Mouse (Mus musculus): ENCODE data around the gene Rbms1. TPM values are rescaled to one million over a fixed set of nuclear protein-coding genes. Genes with fewer than 3 reads are reported as not detected.
A peak's percentile ranks its signal among the peaks of the same experiment; 100 is the strongest.

The Rbms1 gene
- polyA plus RNA-seq, 1 experiment from 2014 or later = 139 TPM

DNA sequence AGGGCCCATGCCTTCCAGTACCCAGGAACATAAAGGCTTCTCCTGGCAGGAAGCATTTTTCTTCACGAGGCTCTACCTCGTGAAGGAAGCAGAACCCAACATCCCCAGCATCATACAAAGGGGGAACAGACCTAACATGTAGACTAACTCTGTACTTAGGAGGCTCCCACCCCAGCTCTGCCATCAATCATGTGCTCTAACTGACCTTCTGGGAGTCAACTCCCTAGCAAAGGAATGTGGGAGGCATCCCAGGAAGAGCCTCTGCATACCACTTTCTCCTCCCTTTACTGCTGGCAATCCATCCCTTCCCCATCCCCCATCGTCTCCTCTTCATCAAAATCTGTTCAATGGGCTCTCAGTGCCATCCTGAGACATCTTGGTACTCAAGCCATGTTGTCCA lies 49.7 kb downstream of the Rbms1 start:
- Histone ChIP-seq H3K36me3 (no peaks in the 10 kb centered on the region), H3K9me3 (no peaks in the 10 kb centered on the region), H3K9ac (no peak overlapping the region), H3K27me3 (no peaks in the 10 kb centered on the region), H3K4me2 (no peak overlapping the region), H3K4me1 (peaks cover 53% of the 10 kb centered on the region), H3K4me3 (no peak overlapping the region), H3K27ac (no peak overlapping the region)
- WGBS = 56% methylated on average over 3 of the region's 3 CpGs
- no peak for ATAC-seq (ENCODE audit: borderline replicate concordance, extremely low read depth, low FRiP score, low TSS enrichment)

DNA sequence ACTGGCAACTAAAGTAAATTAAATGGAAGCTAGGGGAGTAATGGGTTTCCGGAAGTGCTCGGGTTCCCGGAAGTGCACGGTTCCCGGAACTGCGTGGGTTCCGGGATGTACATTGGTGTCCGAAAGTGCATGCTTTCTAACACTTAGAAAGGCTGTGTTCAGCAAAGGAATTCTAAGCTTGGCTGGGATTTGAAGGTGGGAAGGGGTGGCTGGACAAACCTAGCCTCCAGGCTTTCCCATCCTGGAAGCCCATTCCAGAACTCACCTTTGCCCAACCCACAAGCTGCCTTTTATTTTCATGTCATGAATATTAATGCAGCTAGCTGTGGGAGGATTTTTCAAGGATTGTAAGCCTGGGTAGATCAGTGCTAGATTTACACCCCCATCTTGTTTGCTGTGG lies 51.3 kb downstream of the Rbms1 start:
- no peak overlapping the region for H3K4me2 ChIP-seq
- 76% methylated on average over 8 of the region's 8 CpGs for WGBS
- no peak overlapping the region for H3K27ac ChIP-seq
- no peak for ATAC-seq (ENCODE audit: borderline replicate concordance, extremely low read depth, low FRiP score, low TSS enrichment)
- H3K9me3 ChIP-seq = no peaks in the 10 kb centered on the region
- no peaks in the 10 kb centered on the region for H3K27me3 ChIP-seq
- peaks cover 61% of the 10 kb centered on the region for H3K4me1 ChIP-seq
- no peak overlapping the region for H3K4me3 ChIP-seq
- no peak overlapping the region for H3K9ac ChIP-seq
- H3K36me3 ChIP-seq = no peaks in the 10 kb centered on the region

- H3K36me3 ChIP-seq = no peaks in the 10 kb centered on the region
- ATAC-seq (ENCODE audit: borderline replicate concordance, extremely low read depth, low FRiP score, low TSS enrichment) = no peak
- H3K4me1 ChIP-seq = peaks cover 61% of the 10 kb centered on the region
- H3K9me3 ChIP-seq = no peaks in the 10 kb centered on the region
- WGBS = 44% methylated on average over 6 of the region's 6 CpGs
- H3K27me3 ChIP-seq = no peaks in the 10 kb centered on the region
- no peak overlapping the region for H3K4me3 ChIP-seq
- H3K27ac ChIP-seq = no peak overlapping the region
- H3K9ac ChIP-seq = no peak overlapping the region
- no peak overlapping the region for H3K4me2 ChIP-seq
Observed at GRCm38 (mm10) chr2:60910820-60911219, 52.2 kb downstream of the Rbms1 start.

DNA sequence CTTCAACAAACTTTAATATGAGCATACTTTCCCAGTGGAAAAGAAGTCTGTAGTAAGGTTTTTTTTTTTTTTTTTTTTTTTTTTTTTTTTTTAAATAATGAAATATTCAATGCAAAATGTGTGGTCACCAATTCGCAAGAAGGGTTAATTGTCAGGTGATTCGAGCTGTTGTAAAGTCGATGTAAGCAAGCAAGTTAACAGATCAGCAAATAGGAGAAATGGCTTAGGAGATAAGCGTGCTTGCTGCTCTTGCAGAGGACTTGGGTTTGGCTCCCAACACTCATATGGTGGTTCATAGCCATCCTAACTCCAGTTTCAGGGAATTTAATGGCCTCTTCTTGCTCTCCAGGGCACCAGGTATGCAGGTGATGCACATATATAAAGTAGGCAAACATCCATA lies 54.4 kb downstream of the Rbms1 start:
- Histone ChIP-seq H3K27me3 (no peaks in the 10 kb centered on the region), H3K27ac (no peak overlapping the region), H3K9me3 (no peaks in the 10 kb centered on the region), H3K4me1 (peaks cover 71% of the 10 kb centered on the region), H3K9ac (no peak overlapping the region), H3K4me3 (no peak overlapping the region), H3K36me3 (no peaks in the 10 kb centered on the region), H3K4me2 (no peak overlapping the region)
- ATAC-seq (ENCODE audit: borderline replicate concordance, extremely low read depth, low FRiP score, low TSS enrichment) = no peak
- WGBS = 53% methylated on average over 4 of the region's 4 CpGs

- Histone ChIP-seq H3K9ac (no peak overlapping the region), H3K27ac (no peak overlapping the region), H3K4me3 (no peak overlapping the region), H3K9me3 (no peaks in the 10 kb centered on the region), H3K4me2 (no peak overlapping the region), H3K36me3 (no peaks in the 10 kb centered on the region), H3K27me3 (no peaks in the 10 kb centered on the region), H3K4me1 (peaks cover 68% of the 10 kb centered on the region)
- 46% methylated on average over 12 of the region's 12 CpGs for WGBS
- no peak for ATAC-seq (ENCODE audit: borderline replicate concordance, extremely low read depth, low FRiP score, low TSS enrichment)
Observed at GRCm38 (mm10) chr2:60908116-60908515, 54.9 kb downstream of the Rbms1 start.

DNA sequence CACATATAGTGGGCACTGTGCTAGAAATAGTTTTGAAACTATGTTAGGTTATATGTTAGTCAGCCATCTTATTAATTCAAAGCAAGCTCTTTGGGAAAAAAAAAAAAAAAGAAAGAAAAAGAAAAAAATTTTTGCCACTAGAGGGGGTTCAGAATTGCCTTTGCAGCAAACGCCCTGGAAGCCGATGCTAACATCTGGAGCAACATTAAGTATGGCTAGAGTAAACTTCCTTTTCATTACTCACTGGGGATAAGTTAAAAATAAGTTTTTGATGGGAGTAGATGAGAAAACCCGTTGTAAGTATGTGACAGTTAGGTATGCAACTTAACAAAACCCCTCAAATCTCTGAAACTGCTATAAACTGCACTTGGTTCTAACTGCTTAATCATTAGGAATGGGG lies 57.7 kb downstream of the Rbms1 start:
- Histone ChIP-seq H3K4me1 (peaks cover 63% of the 10 kb centered on the region), H3K36me3 (no peaks in the 10 kb centered on the region), H3K9me3 (no peaks in the 10 kb centered on the region), H3K4me2 (no peak overlapping the region), H3K4me3 (no peak overlapping the region), H3K9ac (no peak overlapping the region), H3K27me3 (no peaks in the 10 kb centered on the region), H3K27ac (peak overlapping the region; percentile 61)
- 3% methylated on average over 3 of the region's 3 CpGs for WGBS
- no peak for ATAC-seq (ENCODE audit: borderline replicate concordance, extremely low read depth, low FRiP score, low TSS enrichment)

DNA sequence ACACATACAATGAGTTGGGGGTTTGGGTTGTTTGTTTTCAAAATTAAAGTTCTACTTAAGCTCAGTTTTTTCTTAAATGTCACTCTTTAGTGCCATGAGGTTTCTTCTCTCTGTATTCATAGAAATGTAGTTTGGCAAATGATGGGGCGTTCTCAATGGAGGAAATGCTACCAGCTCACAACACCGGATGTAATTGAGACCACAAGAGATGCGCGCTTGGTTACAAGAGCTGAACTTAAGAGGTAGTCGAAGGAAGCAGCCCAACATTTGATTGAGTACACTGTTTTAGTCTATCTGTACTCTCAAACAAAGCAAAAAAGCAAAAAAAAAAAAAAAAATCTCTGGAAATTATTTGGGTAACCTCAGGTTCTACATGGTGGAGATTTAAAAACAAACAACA lies 58.9 kb downstream of the Rbms1 start:
- no peak for ATAC-seq (ENCODE audit: borderline replicate concordance, extremely low read depth, low FRiP score, low TSS enrichment)

DNA sequence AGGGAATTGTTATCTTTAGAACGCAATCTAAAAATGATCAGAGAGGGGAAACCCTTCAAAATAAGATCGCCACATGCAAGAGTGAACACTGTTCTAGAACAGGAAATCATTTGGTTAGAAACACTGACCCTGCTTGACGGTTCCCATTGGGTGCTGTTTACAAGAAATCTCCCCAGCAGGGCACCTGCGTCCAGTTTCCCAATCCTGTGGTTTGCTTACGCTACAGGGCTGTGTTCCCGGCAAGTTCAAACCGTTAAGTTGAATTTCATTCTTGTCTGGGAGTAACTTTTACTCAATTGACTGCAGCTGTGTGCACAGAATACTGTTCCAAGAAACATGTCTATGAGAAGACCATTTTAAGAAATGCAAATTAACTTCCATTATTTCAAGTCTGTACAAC lies 59.5 kb downstream of the Rbms1 start:
- H3K27me3 ChIP-seq = no peaks in the 10 kb centered on the region
- H3K4me1 ChIP-seq = peaks cover 60% of the 10 kb centered on the region
- no peak overlapping the region for H3K4me3 ChIP-seq
- H3K9me3 ChIP-seq = no peaks in the 10 kb centered on the region
- no peaks in the 10 kb centered on the region for H3K36me3 ChIP-seq
- peak overlapping the region; percentile 2; the same call in 1 of the 2 replicates for H3K27ac ChIP-seq
- WGBS = 62% methylated on average over 7 of the region's 7 CpGs
- H3K4me2 ChIP-seq = no peak overlapping the region
- H3K9ac ChIP-seq = no peak overlapping the region
- ATAC-seq (ENCODE audit: borderline replicate concordance, extremely low read depth, low FRiP score, low TSS enrichment) = no peak

More for the DNA sequence above, 58.9 kb downstream of the Rbms1 start:
- no peak overlapping the region for H3K4me2 ChIP-seq
- H3K9ac ChIP-seq = no peak overlapping the region
- 75% methylated on average over 5 of the region's 5 CpGs for WGBS
- no peak overlapping the region for H3K4me3 ChIP-seq
- peaks cover 62% of the 10 kb centered on the region for H3K4me1 ChIP-seq
- no peaks in the 10 kb centered on the region for H3K9me3 ChIP-seq
- H3K36me3 ChIP-seq = no peaks in the 10 kb centered on the region
- H3K27ac ChIP-seq = no peak overlapping the region
- H3K27me3 ChIP-seq = no peaks in the 10 kb centered on the region

DNA sequence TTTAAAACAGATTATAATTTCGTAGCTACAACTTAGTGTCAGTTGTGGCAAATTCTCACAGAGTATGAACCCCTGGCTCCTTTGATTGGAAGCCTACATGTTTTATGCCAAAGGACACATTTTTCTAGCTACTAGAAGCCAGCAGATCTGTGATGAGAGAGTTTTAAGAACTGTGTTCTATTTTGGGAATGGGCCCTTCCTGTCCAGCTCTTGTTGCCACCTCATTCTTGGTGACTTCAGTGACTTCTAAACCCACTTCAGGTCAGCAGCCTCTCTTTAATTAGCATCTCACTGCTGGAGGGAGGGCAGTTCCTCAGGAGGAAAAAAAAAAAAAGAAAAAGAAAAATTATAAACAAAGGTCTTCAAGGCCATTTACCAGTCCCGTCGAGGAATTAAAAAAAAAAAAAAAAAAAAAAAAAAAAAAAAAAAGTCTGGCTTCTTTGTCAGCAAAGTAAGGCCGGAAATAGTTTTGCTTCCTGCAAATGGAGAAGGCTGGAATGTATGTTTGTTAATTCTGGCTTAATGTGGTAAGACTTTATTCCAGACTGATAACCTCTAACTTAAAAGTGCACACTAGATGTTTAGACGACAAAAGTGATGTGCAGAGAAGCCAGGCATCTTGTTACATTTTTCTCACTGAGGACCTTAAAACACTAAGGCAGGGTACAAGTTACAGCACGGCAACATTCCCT lies 60.4 kb downstream of the Rbms1 start:
- H3K4me2 ChIP-seq = no peak overlapping the region
- WGBS = 23% methylated on average over 6 of the region's 6 CpGs

DNA sequence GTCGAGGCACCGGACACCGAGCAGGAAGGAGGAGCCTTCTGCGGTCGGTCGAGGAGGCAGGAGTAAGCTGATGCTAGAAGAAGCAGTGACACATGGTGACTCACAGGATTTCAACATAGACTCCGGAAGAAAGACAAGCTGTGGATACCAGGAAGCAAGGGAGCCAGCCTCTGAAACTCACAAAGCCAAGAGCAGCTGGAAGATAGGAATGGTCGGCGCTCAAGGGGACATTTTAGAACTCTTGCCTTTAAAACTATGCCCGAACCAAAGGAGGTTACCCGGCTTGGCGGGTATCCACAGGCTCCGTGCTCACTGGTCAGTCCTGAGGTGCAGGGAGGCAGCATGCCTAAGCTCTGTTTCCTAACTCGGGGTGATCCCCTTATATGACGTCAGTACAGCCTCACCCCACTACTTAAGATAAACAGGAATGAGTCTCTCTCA lies 61.5 kb downstream of the Rbms1 start:
- Histone ChIP-seq H3K9me3 (no peaks in the 10 kb centered on the region), H3K9ac (no peak overlapping the region), H3K36me3 (no peaks in the 10 kb centered on the region), H3K4me1 (peaks cover 42% of the 10 kb centered on the region), H3K4me3 (no peak overlapping the region), H3K27me3 (no peaks in the 10 kb centered on the region), H3K4me2 (peak overlapping the region; percentile 39), H3K27ac (peak overlapping the region; percentile 86)
- WGBS = 49% methylated on average over 15 of the region's 15 CpGs
- ATAC-seq (ENCODE audit: borderline replicate concordance, extremely low read depth, low FRiP score, low TSS enrichment) = peak; percentile 80

More for the DNA sequence above, 60.4 kb downstream of the Rbms1 start:
- H3K27me3 ChIP-seq = no peaks in the 10 kb centered on the region
- H3K36me3 ChIP-seq = no peaks in the 10 kb centered on the region
- H3K27ac ChIP-seq = peak overlapping the region; percentile 86
- no peak for ATAC-seq (ENCODE audit: borderline replicate concordance, extremely low read depth, low FRiP score, low TSS enrichment)
- H3K4me3 ChIP-seq = no peak overlapping the region
- H3K4me1 ChIP-seq = peaks cover 52% of the 10 kb centered on the region
- no peaks in the 10 kb centered on the region for H3K9me3 ChIP-seq
- H3K9ac ChIP-seq = no peak overlapping the region

GRCm38 (mm10) chr2:60901013-60901412 lies 62.0 kb downstream of the Rbms1 start:
- H3K9ac ChIP-seq = no peak overlapping the region
- 68% methylated on average over 6 of the region's 6 CpGs for WGBS
- ATAC-seq (ENCODE audit: borderline replicate concordance, extremely low read depth, low FRiP score, low TSS enrichment) = no peak
- H3K27me3 ChIP-seq = no peaks in the 10 kb centered on the region
- H3K4me3 ChIP-seq = no peak overlapping the region
- peaks cover 39% of the 10 kb centered on the region for H3K4me1 ChIP-seq
- H3K9me3 ChIP-seq = no peaks in the 10 kb centered on the region
- peak overlapping the region; percentile 39 for H3K4me2 ChIP-seq
- peak overlapping the region; percentile 86; the same call in 1 of the 2 replicates for H3K27ac ChIP-seq
- H3K36me3 ChIP-seq = no peaks in the 10 kb centered on the region

DNA sequence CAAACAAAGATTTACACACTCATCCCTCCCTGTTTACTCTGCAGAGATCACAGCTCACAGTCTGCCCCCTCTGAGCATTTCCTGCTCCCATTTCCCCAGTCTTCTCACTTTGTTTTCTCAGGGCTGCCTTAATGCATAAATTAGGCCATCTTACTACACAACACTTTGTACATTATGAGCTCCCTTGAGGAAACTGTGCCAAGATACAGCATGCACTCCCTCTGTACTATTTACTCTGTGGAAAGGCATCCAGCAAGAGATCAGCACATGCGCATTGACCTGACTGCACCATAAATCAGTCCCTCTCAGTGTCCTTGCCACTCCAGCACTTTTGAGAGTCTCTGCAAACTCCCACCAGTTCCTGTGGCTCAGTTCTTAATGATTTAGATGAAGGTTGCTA lies 70.0 kb downstream of the Rbms1 start:
- H3K27ac ChIP-seq = no peak overlapping the region
- H3K4me3 ChIP-seq = no peak overlapping the region
- H3K9ac ChIP-seq = no peak overlapping the region
- ATAC-seq (ENCODE audit: borderline replicate concordance, extremely low read depth, low FRiP score, low TSS enrichment) = no peak
- no peaks in the 10 kb centered on the region for H3K9me3 ChIP-seq
- H3K27me3 ChIP-seq = no peaks in the 10 kb centered on the region
- WGBS = 52% methylated on average over 1 of the region's 1 CpGs
- H3K36me3 ChIP-seq = no peaks in the 10 kb centered on the region
- H3K4me1 ChIP-seq = peaks cover 7% of the 10 kb centered on the region
- no peak overlapping the region for H3K4me2 ChIP-seq
